Mouse (Mus musculus): ENCODE data around the gene Wwtr1. TPM values are rescaled to one million over a fixed set of nuclear protein-coding genes. Genes with fewer than 3 reads are reported as not detected.

Gene Wwtr1
- polyA plus RNA-seq, 1 experiment from 2014 or later: 11.2 TPM

GRCm38 (mm10) chr3:57521876-57522275, 53.8 kb downstream of the Wwtr1 start:
- DNase-seq (ENCODE audit: low spot score) (no peak), ATAC-seq (ENCODE audit: insufficient number of reproducible peaks, low FRiP score, low TSS enrichment, low read depth) (no peak)
- H3K4me1 ChIP-seq (ENCODE audit: control insufficient read depth, insufficient read depth, low read length): no peaks in the 10 kb centered on the region
- no peaks in the 10 kb centered on the region; the same call in 1 of the 2 replicates for H3K36me3 ChIP-seq (ENCODE audit: control insufficient read depth, insufficient read depth, low read length)
- no peak overlapping the region for H3K4me2 ChIP-seq (ENCODE audit: low read depth, severe bottlenecking)
- H3K9me3 ChIP-seq (ENCODE audit: control insufficient read depth, low read length): no peaks in the 10 kb centered on the region
- no peak overlapping the region for H3K9ac ChIP-seq (ENCODE audit: low read length)
- H3K27ac ChIP-seq (replicated peaks; ENCODE audit: low read depth, low read length): no peak overlapping the region
- no peak overlapping the region for H3K4me3 ChIP-seq (ENCODE audit: low read depth, low read length)
- WGBS: 90% methylated on average over 4 of the region's 4 CpGs
- H3K27me3 ChIP-seq (ENCODE audit: control insufficient read depth, insufficient read depth, low read length): no peaks in the 10 kb centered on the region

GRCm38 (mm10) chr3:57519995-57520394, 55.7 kb downstream of the Wwtr1 start:
- no peak for ATAC-seq (ENCODE audit: insufficient number of reproducible peaks, low FRiP score, low TSS enrichment, low read depth)
- H3K27ac ChIP-seq (replicated peaks; ENCODE audit: low read depth, low read length): no peak overlapping the region
- no peaks in the 10 kb centered on the region for H3K4me1 ChIP-seq (ENCODE audit: control insufficient read depth, insufficient read depth, low read length)
- H3K9ac ChIP-seq (ENCODE audit: low read length): no peak overlapping the region
- DNase-seq (ENCODE audit: low spot score): no peak
- H3K36me3 ChIP-seq (ENCODE audit: control insufficient read depth, insufficient read depth, low read length): no peaks in the 10 kb centered on the region
- H3K4me2 ChIP-seq (ENCODE audit: low read depth, severe bottlenecking): no peak overlapping the region
- H3K27me3 ChIP-seq (ENCODE audit: control insufficient read depth, insufficient read depth, low read length): no peaks in the 10 kb centered on the region
- no peak overlapping the region for H3K4me3 ChIP-seq (ENCODE audit: low read depth, low read length)
- H3K9me3 ChIP-seq (ENCODE audit: control insufficient read depth, low read length): no peaks in the 10 kb centered on the region
- 94% methylated on average over 7 of the region's 7 CpGs for WGBS

GRCm38 (mm10) chr3:57516146-57516545, 59.6 kb downstream of the Wwtr1 start:
- no peak for DNase-seq (ENCODE audit: low spot score)
- WGBS: 73% methylated on average over 4 of the region's 4 CpGs
- no peaks in the 10 kb centered on the region for H3K4me1 ChIP-seq (ENCODE audit: control insufficient read depth, insufficient read depth, low read length)
- H3K9me3 ChIP-seq (ENCODE audit: control insufficient read depth, low read length): no peaks in the 10 kb centered on the region
- H3K27ac ChIP-seq (replicated peaks; ENCODE audit: low read depth, low read length): no peak overlapping the region
- no peaks in the 10 kb centered on the region for H3K27me3 ChIP-seq (ENCODE audit: control insufficient read depth, insufficient read depth, low read length)
- no peak overlapping the region for H3K9ac ChIP-seq (ENCODE audit: low read length)
- H3K4me2 ChIP-seq (ENCODE audit: low read depth, severe bottlenecking): no peak overlapping the region
- no peak overlapping the region for H3K4me3 ChIP-seq (ENCODE audit: low read depth, low read length)
- ATAC-seq (ENCODE audit: insufficient number of reproducible peaks, low FRiP score, low TSS enrichment, low read depth): 0 out of 2 replicates have a peak, but pooled peaks have one; percentile 44
- H3K36me3 ChIP-seq (ENCODE audit: control insufficient read depth, insufficient read depth, low read length): no peaks in the 10 kb centered on the region

- WGBS: 98% methylated on average over 7 of the region's 7 CpGs
- H3K4me2 ChIP-seq (ENCODE audit: low read depth, severe bottlenecking): no peak overlapping the region
- H3K27me3 ChIP-seq (ENCODE audit: control insufficient read depth, insufficient read depth, low read length): no peaks in the 10 kb centered on the region
- H3K36me3 ChIP-seq (ENCODE audit: control insufficient read depth, insufficient read depth, low read length): no peaks in the 10 kb centered on the region
- DNase-seq (ENCODE audit: low spot score) (no peak), ATAC-seq (ENCODE audit: insufficient number of reproducible peaks, low FRiP score, low TSS enrichment, low read depth) (no peak)
- no peaks in the 10 kb centered on the region for H3K4me1 ChIP-seq (ENCODE audit: control insufficient read depth, insufficient read depth, low read length)
- no peak overlapping the region for H3K27ac ChIP-seq (replicated peaks; ENCODE audit: low read depth, low read length)
- H3K9me3 ChIP-seq (ENCODE audit: control insufficient read depth, low read length): no peaks in the 10 kb centered on the region
- H3K4me3 ChIP-seq (ENCODE audit: low read depth, low read length): no peak overlapping the region
- no peak overlapping the region for H3K9ac ChIP-seq (ENCODE audit: low read length)
Observed at GRCm38 (mm10) chr3:57515044-57515443, 60.7 kb downstream of the Wwtr1 start.

DNA sequence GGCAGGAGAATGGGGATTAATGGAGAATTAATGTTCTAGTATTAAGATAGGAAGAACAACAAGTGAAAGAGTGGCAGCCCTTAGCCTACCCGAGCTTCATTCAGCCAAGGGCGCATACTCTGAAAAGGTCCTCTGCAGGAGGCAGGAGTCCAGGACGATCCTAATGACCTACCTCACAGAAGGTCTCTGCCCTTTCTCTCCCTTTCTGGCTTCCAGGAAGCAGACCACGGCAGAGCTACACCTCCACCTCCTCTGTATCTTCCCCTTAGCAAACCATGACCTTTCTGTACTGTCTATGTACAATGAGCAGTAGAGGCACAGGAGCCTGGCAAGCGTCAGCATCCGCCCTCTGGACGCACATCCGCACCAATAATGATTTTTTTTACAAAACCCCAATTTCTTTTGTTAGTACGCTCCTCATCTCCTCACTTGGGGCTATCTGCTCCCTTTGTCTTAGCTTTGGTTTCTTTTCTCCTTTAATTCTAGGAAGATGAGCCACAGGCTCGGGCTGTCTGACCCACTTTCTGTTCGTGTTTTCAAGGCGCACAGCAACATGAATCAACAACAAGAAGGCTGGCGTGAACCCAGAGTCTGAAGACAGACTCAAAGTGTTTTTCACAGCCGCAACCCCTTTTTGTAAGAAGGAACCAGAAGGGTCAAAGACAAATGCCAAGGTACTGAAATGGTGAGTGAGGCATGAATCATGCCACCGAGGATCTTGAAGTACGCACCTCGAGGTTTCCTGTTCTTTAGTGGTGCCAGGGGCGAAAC, 63.7 kb downstream of the Wwtr1 start:
- WGBS: 81% methylated on average over 18 of the region's 18 CpGs
- H3K4me3 ChIP-seq (ENCODE audit: low read depth, low read length): no peak overlapping the region
- DNase-seq (ENCODE audit: low spot score) (no peak), ATAC-seq (ENCODE audit: insufficient number of reproducible peaks, low FRiP score, low TSS enrichment, low read depth) (no peak)
- H3K9me3 ChIP-seq (ENCODE audit: control insufficient read depth, low read length): no peaks in the 10 kb centered on the region
- H3K27me3 ChIP-seq (ENCODE audit: control insufficient read depth, insufficient read depth, low read length): no peaks in the 10 kb centered on the region
- no peak overlapping the region for H3K9ac ChIP-seq (ENCODE audit: low read length)
- H3K4me1 ChIP-seq (ENCODE audit: control insufficient read depth, insufficient read depth, low read length): no peaks in the 10 kb centered on the region
- no peak overlapping the region for H3K27ac ChIP-seq (replicated peaks; ENCODE audit: low read depth, low read length)
- no peaks in the 10 kb centered on the region for H3K36me3 ChIP-seq (ENCODE audit: control insufficient read depth, insufficient read depth, low read length)
- no peak overlapping the region for H3K4me2 ChIP-seq (ENCODE audit: low read depth, severe bottlenecking)

- H3K36me3 ChIP-seq (ENCODE audit: control insufficient read depth, insufficient read depth, low read length): no peaks in the 10 kb centered on the region
- WGBS: 91% methylated on average over 7 of the region's 7 CpGs
- H3K4me2 ChIP-seq (ENCODE audit: low read depth, severe bottlenecking): no peak overlapping the region
Observed at GRCm38 (mm10) chr3:57509945-57510675, 65.6 kb downstream of the Wwtr1 start.

GRCm38 (mm10) chr3:57505991-57506390, 69.7 kb downstream of the Wwtr1 start:
- Histone ChIP-seq H3K27ac (replicated peaks; ENCODE audit: low read depth, low read length) (no peak overlapping the region), H3K27me3 (ENCODE audit: control insufficient read depth, insufficient read depth, low read length) (no peaks in the 10 kb centered on the region), H3K4me2 (ENCODE audit: low read depth, severe bottlenecking) (no peak overlapping the region), H3K4me1 (ENCODE audit: control insufficient read depth, insufficient read depth, low read length) (peaks cover 3% of the 10 kb centered on the region; the same call in 1 of the 2 replicates), H3K9ac (ENCODE audit: low read length) (no peak overlapping the region), H3K4me3 (ENCODE audit: low read depth, low read length) (no peak overlapping the region), H3K9me3 (ENCODE audit: control insufficient read depth, low read length) (no peaks in the 10 kb centered on the region), H3K36me3 (ENCODE audit: control insufficient read depth, insufficient read depth, low read length) (no peaks in the 10 kb centered on the region)
- no peak for DNase-seq (ENCODE audit: low spot score)
- ATAC-seq (ENCODE audit: insufficient number of reproducible peaks, low FRiP score, low TSS enrichment, low read depth): no peak
- 92% methylated on average over 10 of the region's 10 CpGs for WGBS

More at GRCm38 (mm10) chr3:57509945-57510675, 65.6 kb downstream of the Wwtr1 start:
- DNase-seq (ENCODE audit: low spot score): no peak
- no peak overlapping the region for H3K9ac ChIP-seq (ENCODE audit: low read length)
- ATAC-seq (ENCODE audit: insufficient number of reproducible peaks, low FRiP score, low TSS enrichment, low read depth): no peak
- H3K9me3 ChIP-seq (ENCODE audit: control insufficient read depth, low read length): no peaks in the 10 kb centered on the region
- H3K4me1 ChIP-seq (ENCODE audit: control insufficient read depth, insufficient read depth, low read length): peaks cover 3% of the 10 kb centered on the region; the same call in 1 of the 2 replicates
- H3K27me3 ChIP-seq (ENCODE audit: control insufficient read depth, insufficient read depth, low read length): no peaks in the 10 kb centered on the region
- no peak overlapping the region for H3K4me3 ChIP-seq (ENCODE audit: low read depth, low read length)
- H3K27ac ChIP-seq (replicated peaks; ENCODE audit: low read depth, low read length): no peak overlapping the region

GRCm38 (mm10) chr3:57504756-57505155, 71.0 kb downstream of the Wwtr1 start:
- Histone ChIP-seq H3K9me3 (ENCODE audit: control insufficient read depth, low read length) (no peaks in the 10 kb centered on the region), H3K36me3 (ENCODE audit: control insufficient read depth, insufficient read depth, low read length) (no peaks in the 10 kb centered on the region), H3K27me3 (ENCODE audit: control insufficient read depth, insufficient read depth, low read length) (no peaks in the 10 kb centered on the region), H3K4me2 (ENCODE audit: low read depth, severe bottlenecking) (no peak overlapping the region), H3K9ac (ENCODE audit: low read length) (no peak overlapping the region), H3K27ac (replicated peaks; ENCODE audit: low read depth, low read length) (no peak overlapping the region), H3K4me1 (ENCODE audit: control insufficient read depth, insufficient read depth, low read length) (peaks cover 3% of the 10 kb centered on the region; the same call in 1 of the 2 replicates), H3K4me3 (ENCODE audit: low read depth, low read length) (no peak overlapping the region)
- 56% methylated on average over 2 of the region's 2 CpGs for WGBS
- ATAC-seq (ENCODE audit: insufficient number of reproducible peaks, low FRiP score, low TSS enrichment, low read depth) (no peak), DNase-seq (ENCODE audit: low spot score) (no peak)

Data from limb, embryonic 11.5 days (tissue).